Mouse (Mus musculus) monocyte, adult 59 days (primary cell): ENCODE measurements around the gene Frmpd4. TPM values are rescaled to one million over a fixed set of nuclear protein-coding genes. Genes with fewer than 3 reads are reported as not detected.

ENCODE experiments used
- total RNA-seq, 2 experiments: library from RNA; stranded (reverse); gene quantifications; one replicate each; pipeline ENCODE4 v1.2.4; 2023

Frmpd4 gene
- not detected for total RNA-seq

GRCm38 (mm10) chrX:168577131-168577530, at the start of gene Frmpd4:
Frmpd4 (minus strand) TSS chrX:168577231.

Other genes with a start within 250 kb of the Frmpd4 start
- gene Msl3, start 96.7 kb upstream of the Frmpd4 start, total RNA-seq, result 10 to 100 TPM; 28.7 to 28.8 TPM
- gene Arhgap6, start 217.9 kb upstream of the Frmpd4 start, total RNA-seq, result 1 to 10 TPM; 4.7 to 5.4 TPM